Mouse (Mus musculus): ENCODE data around the gene Tbx15.
"Not testable (repeated sequence)": the region's sequence is repeated elsewhere in the genome, so short reads cannot be mapped to it uniquely, and the experiment has no call there.

GRCm38 (mm10) chr3:99294209-99294608 is 54.0 kb downstream of the Tbx15 start:
- not testable (repeated sequence) for TF ChIP-seq CTCF (IDR thresholded peaks at IDR 0.05; ENCODE audit: extremely low read depth, insufficient read length, insufficient replicate concordance, low read depth, low read length); POLR2A (IDR thresholded peaks at IDR 0.05; ENCODE audit: low read depth, low read length)

All from small intestine, adult 2 months (tissue).